Mouse (Mus musculus) testis, adult 2 months (tissue): ENCODE results near the gene Tbc1d1. TPM values are rescaled to one million over a fixed set of nuclear protein-coding genes. Genes with fewer than 3 reads are reported as not detected.

Experiments
- H3K27ac ChIP-seq: fragments of 200-500 bp; 2 replicates; pipeline ENCODE4 v1.5.1; 2012; ENCODE audit warnings: low read depth, low read length; ENCODE audit not compliant: control insufficient read depth, insufficient read depth
- H3K27me3 ChIP-seq: fragments of 200-500 bp; 2 replicates; pipeline ENCODE4 v1.6.1; 2012; ENCODE audit warnings: mild to moderate bottlenecking, low read length, moderate library complexity; ENCODE audit not compliant: control insufficient read depth, insufficient read depth
- H3K36me3 ChIP-seq: fragments of 200-500 bp; 2 replicates; pipeline ENCODE4 v1.6.1; 2012; ENCODE audit warnings: mild to moderate bottlenecking, low read length; ENCODE audit not compliant: control insufficient read depth, insufficient read depth
- H3K4me1 ChIP-seq: fragments of 200-500 bp; 2 replicates; pipeline ENCODE4 v1.6.1; 2012; ENCODE audit warnings: low read length; ENCODE audit not compliant: control insufficient read depth, insufficient read depth
- H3K4me3 ChIP-seq: fragments of 200-500 bp; 2 replicates; pipeline ENCODE4 v1.5.1; 2012; ENCODE audit warnings: low read depth, mild to moderate bottlenecking, low read length, moderate library complexity, mixed read lengths; ENCODE audit not compliant: control insufficient read depth
- CTCF ChIP-seq: fragments of 200-500 bp; IDR thresholded peaks from 2 replicates; pipeline ENCODE4 v1.5.1; 2012; ENCODE audit warnings: low read depth, mild to moderate bottlenecking, inconsistent platforms, low read length, moderate library complexity; ENCODE audit not compliant: control insufficient read depth, insufficient read depth, insufficient replicate concordance
- POLR2A ChIP-seq: fragments of 200-500 bp; IDR thresholded peaks from 2 replicates; pipeline ENCODE4 v1.6.1; 2012; ENCODE audit warnings: low read depth, mild to moderate bottlenecking, inconsistent platforms, low read length, moderate library complexity; ENCODE audit not compliant: control insufficient read depth
- polyA plus RNA-seq: library from polyadenylated mRNA; depleted of rRNA; stranded (reverse); fragments of >200 nt; gene quantifications from 2 replicates; pipeline ENCODE4 v1.2.3, GENCODE M21; 2012

The Tbc1d1 gene
- polyA plus RNA-seq, 1 experiment = 37.8 TPM

- no peaks in the 10 kb centered on the region for H3K4me1 ChIP-seq
- H3K4me3 ChIP-seq = no peak overlapping the region
- H3K27ac ChIP-seq = no peak overlapping the region
- H3K36me3 ChIP-seq = no peaks in the 10 kb centered on the region
- TF ChIP-seq POLR2A (no peak), CTCF (no peak)
- H3K27me3 ChIP-seq = no peaks in the 10 kb centered on the region
Observed at GRCm38 (mm10) chr5:64131550-64131949, 24.6 kb upstream of the Tbc1d1 start.

DNA sequence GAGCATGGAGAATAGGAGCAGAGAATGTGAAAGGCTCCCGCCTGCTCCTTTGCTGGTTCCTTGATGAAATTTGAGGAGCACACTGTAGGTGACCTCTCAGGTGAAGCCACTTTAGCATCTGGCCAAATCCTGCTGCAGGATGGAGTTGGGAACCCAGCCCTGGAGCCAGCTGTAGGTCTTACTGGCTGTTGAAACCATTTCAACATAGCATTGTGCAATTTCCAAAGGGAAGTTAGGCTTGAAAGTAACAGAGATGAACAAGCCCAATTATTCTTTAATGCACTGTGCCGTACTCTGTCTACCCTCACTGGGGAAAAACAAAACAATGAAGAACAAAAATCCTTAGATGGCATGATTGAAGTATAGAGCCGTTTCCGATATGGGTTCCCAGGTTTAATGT lies 22.2 kb upstream of the Tbc1d1 start:
- no peaks in the 10 kb centered on the region for H3K4me1 ChIP-seq
- no peaks in the 10 kb centered on the region for H3K27me3 ChIP-seq
- H3K4me3 ChIP-seq = no peak overlapping the region
- TF ChIP-seq CTCF (no peak), POLR2A (no peak)
- no peak overlapping the region for H3K27ac ChIP-seq
- no peaks in the 10 kb centered on the region for H3K36me3 ChIP-seq

GRCm38 (mm10) chr5:64136325-64136724 lies 19.8 kb upstream of the Tbc1d1 start:
- TF ChIP-seq POLR2A (no peak), CTCF (peak; percentile 22; the same call in 1 of the 2 replicates)
- no peaks in the 10 kb centered on the region; the same call in 1 of the 2 replicates for H3K4me1 ChIP-seq
- no peak overlapping the region for H3K4me3 ChIP-seq

GRCm38 (mm10) chr5:64140202-64140601 lies 15.9 kb upstream of the Tbc1d1 start:
- no peak overlapping the region for H3K4me3 ChIP-seq
- TF ChIP-seq POLR2A (no peak), CTCF (no peak)
- no peaks in the 10 kb centered on the region for H3K27me3 ChIP-seq
- H3K4me1 ChIP-seq = no peaks in the 10 kb centered on the region; the same call in 1 of the 2 replicates
- H3K36me3 ChIP-seq = no peaks in the 10 kb centered on the region
- H3K27ac ChIP-seq = no peak overlapping the region

More at GRCm38 (mm10) chr5:64136325-64136724, 19.8 kb upstream of the Tbc1d1 start:
- no peaks in the 10 kb centered on the region for H3K36me3 ChIP-seq
- no peak overlapping the region for H3K27ac ChIP-seq
- no peaks in the 10 kb centered on the region for H3K27me3 ChIP-seq

DNA sequence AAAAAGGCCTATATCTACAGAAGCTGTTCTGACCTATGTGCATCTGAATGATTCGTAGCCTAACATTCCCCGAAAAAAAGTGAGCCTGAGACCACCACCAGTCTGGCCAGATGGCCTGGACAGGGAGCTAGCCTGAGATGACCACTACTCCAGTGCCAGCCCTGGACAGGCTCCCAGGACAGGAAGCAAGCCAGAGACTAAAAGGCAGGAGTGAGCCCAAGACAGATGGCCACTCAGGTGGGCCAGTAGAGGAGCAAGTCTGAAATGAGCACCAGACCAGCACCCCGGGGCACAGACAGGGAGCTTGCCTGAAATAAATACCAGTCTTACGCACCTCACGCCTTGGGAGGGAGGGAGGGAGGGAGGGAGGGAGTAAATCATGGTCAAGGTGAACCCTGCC lies 11.8 kb upstream of the Tbc1d1 start:
- no peak overlapping the region for H3K27ac ChIP-seq
- H3K4me1 ChIP-seq = no peaks in the 10 kb centered on the region; the same call in 1 of the 2 replicates
- H3K4me3 ChIP-seq = no peak overlapping the region
- H3K27me3 ChIP-seq = no peaks in the 10 kb centered on the region
- H3K36me3 ChIP-seq = no peaks in the 10 kb centered on the region
- TF ChIP-seq CTCF (no peak), POLR2A (no peak)

- no peaks in the 10 kb centered on the region for H3K36me3 ChIP-seq
- peaks cover 7% of the 10 kb centered on the region for H3K4me1 ChIP-seq
- TF ChIP-seq CTCF (no peak), POLR2A (no peak)
- no peaks in the 10 kb centered on the region for H3K27me3 ChIP-seq
- H3K4me3 ChIP-seq = no peak overlapping the region
- H3K27ac ChIP-seq = no peak overlapping the region
Observed at GRCm38 (mm10) chr5:64146384-64147005, 9.6 kb upstream of the Tbc1d1 start.

GRCm38 (mm10) chr5:64149184-64150127 lies 6.6 kb upstream of the Tbc1d1 start:
- no peaks in the 10 kb centered on the region for H3K36me3 ChIP-seq
- no peaks in the 10 kb centered on the region for H3K27me3 ChIP-seq
- no peak overlapping the region for H3K27ac ChIP-seq
- peaks cover 7% of the 10 kb centered on the region for H3K4me1 ChIP-seq
- peak overlapping the region; percentile 3; the same call in 1 of the 2 replicates for H3K4me3 ChIP-seq
- TF ChIP-seq POLR2A (no peak), CTCF (no peak)

- TF ChIP-seq CTCF (no peak), POLR2A (no peak)
- Histone ChIP-seq H3K27ac (no peak overlapping the region), H3K4me3 (no peak overlapping the region), H3K4me1 (peaks cover 7% of the 10 kb centered on the region), H3K27me3 (no peaks in the 10 kb centered on the region), H3K36me3 (no peaks in the 10 kb centered on the region)
Observed at GRCm38 (mm10) chr5:64153319-64153718, 2.8 kb upstream of the Tbc1d1 start.
